Mouse (Mus musculus): ENCODE measurements around the gene Socs4. TPM values are rescaled to one million over a fixed set of nuclear protein-coding genes. Genes with fewer than 3 reads are reported as not detected.

The Socs4 gene
- polyA plus RNA-seq, 1 experiment from 2014 or later = 5.8 TPM

- peak overlapping the region; percentile 57; the same call in 1 of the 2 replicates for H3K27ac ChIP-seq (ENCODE audit: low read depth, low read length)
- DNase-seq (ENCODE audit: low spot score, missing footprints) (peak; percentile 91), ATAC-seq (ENCODE audit: low FRiP score) (peak; percentile 33; the same call in 1 of the 2 replicates)
- peak overlapping the region; percentile 67 for H3K4me3 ChIP-seq (ENCODE audit: low read depth, low read length)
- 3% methylated on average over 22 of the region's 22 CpGs for WGBS
- no peaks in the 10 kb centered on the region for H3K9me3 ChIP-seq (ENCODE audit: control insufficient read depth, low read length)
- no peaks in the 10 kb centered on the region for H3K27me3 ChIP-seq (ENCODE audit: control insufficient read depth, insufficient read depth, low read length)
- no peaks in the 10 kb centered on the region; the same call in 1 of the 2 replicates for H3K36me3 ChIP-seq (ENCODE audit: control insufficient read depth, insufficient read depth, low read length)
- peaks cover 3% of the 10 kb centered on the region for H3K4me1 ChIP-seq (ENCODE audit: control insufficient read depth, insufficient read depth, low read length)
- H3K4me2 ChIP-seq = peak overlapping the region; percentile 65
- H3K9ac ChIP-seq (ENCODE audit: low read length) = peak overlapping the region; percentile 76
Observed at GRCm38 (mm10) chr14:47276036-47276603, 611 bp upstream of the Socs4 start.

DNA sequence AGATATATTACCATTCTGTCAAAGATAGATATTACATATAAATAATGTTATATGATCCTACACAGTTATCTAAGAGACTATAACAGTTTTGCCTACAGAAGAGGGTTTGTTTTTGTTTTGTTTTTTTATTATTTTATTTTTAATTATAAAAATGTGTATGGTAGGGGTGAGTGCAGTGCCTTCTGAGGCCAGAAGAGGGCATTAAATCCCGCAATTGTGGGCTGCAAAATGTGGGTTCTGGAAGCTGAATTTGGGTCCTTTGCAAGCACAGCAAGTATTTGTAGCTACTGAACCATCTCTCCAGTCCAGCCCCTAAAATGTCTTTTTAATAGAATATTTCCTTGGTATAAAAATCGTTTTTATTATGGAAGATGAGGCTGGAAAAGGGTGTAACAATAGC is 2.3 kb downstream of the Socs4 start:
- WGBS = 78% methylated on average over 2 of the region's 2 CpGs
- no peak overlapping the region for H3K27ac ChIP-seq (ENCODE audit: low read depth, low read length)
- no peaks in the 10 kb centered on the region for H3K36me3 ChIP-seq (ENCODE audit: control insufficient read depth, insufficient read depth, low read length)
- ATAC-seq (ENCODE audit: low FRiP score) = no peak
- peaks cover 3% of the 10 kb centered on the region for H3K4me1 ChIP-seq (ENCODE audit: control insufficient read depth, insufficient read depth, low read length)
- no peaks in the 10 kb centered on the region for H3K9me3 ChIP-seq (ENCODE audit: control insufficient read depth, low read length)
- no peak for DNase-seq (ENCODE audit: low spot score, missing footprints)
- no peak overlapping the region for H3K4me2 ChIP-seq
- no peak overlapping the region for H3K9ac ChIP-seq (ENCODE audit: low read length)
- H3K4me3 ChIP-seq (ENCODE audit: low read depth, low read length) = no peak overlapping the region
- H3K27me3 ChIP-seq (ENCODE audit: control insufficient read depth, insufficient read depth, low read length) = no peaks in the 10 kb centered on the region

GRCm38 (mm10) chr14:47281535-47281934 is 4.8 kb downstream of the Socs4 start:
- ATAC-seq (ENCODE audit: low FRiP score) = no peak
- WGBS = 94% methylated on average over 4 of the region's 4 CpGs

GRCm38 (mm10) chr14:47283568-47283967 is 6.8 kb downstream of the Socs4 start:
- Histone ChIP-seq H3K9me3 (ENCODE audit: control insufficient read depth, low read length) (no peaks in the 10 kb centered on the region), H3K36me3 (ENCODE audit: control insufficient read depth, insufficient read depth, low read length) (no peaks in the 10 kb centered on the region), H3K4me3 (ENCODE audit: low read depth, low read length) (no peak overlapping the region), H3K27ac (ENCODE audit: low read depth, low read length) (no peak overlapping the region), H3K27me3 (ENCODE audit: control insufficient read depth, insufficient read depth, low read length) (no peaks in the 10 kb centered on the region), H3K4me1 (ENCODE audit: control insufficient read depth, insufficient read depth, low read length) (no peaks in the 10 kb centered on the region), H3K9ac (ENCODE audit: low read length) (no peak overlapping the region), H3K4me2 (no peak overlapping the region)
- 95% methylated on average over 7 of the region's 7 CpGs for WGBS
- ATAC-seq (ENCODE audit: low FRiP score) = no peak
- no peak for DNase-seq (ENCODE audit: low spot score, missing footprints)

More at GRCm38 (mm10) chr14:47281535-47281934, 4.8 kb downstream of the Socs4 start:
- DNase-seq (ENCODE audit: low spot score, missing footprints) = peak; percentile 51
- Histone ChIP-seq H3K4me3 (ENCODE audit: low read depth, low read length) (no peak overlapping the region), H3K4me1 (ENCODE audit: control insufficient read depth, insufficient read depth, low read length) (peaks cover 3% of the 10 kb centered on the region), H3K27me3 (ENCODE audit: control insufficient read depth, insufficient read depth, low read length) (no peaks in the 10 kb centered on the region), H3K9ac (ENCODE audit: low read length) (no peak overlapping the region), H3K27ac (ENCODE audit: low read depth, low read length) (no peak overlapping the region), H3K9me3 (ENCODE audit: control insufficient read depth, low read length) (no peaks in the 10 kb centered on the region), H3K4me2 (no peak overlapping the region), H3K36me3 (ENCODE audit: control insufficient read depth, insufficient read depth, low read length) (no peaks in the 10 kb centered on the region)

DNA sequence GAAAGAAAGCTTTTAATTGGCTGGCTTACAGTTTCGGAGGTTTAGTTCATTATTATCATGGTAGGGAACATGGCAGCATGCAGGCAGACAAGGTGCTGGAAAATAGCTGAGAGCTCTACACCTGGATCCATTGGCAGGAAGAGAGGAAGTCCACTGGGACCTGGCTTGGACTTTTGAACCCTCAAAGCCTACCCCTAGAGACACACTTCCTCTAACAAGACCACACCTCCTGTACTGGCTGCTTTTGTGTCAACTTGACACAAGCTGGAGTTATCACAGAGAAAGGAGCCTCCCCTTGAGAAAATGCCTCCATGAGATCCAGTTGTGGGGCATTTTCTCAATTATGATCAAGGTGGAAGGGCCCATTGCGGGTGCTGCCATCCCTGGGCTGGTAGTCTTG is 8.5 kb downstream of the Socs4 start:
- Histone ChIP-seq H3K9me3 (ENCODE audit: control insufficient read depth, low read length) (no peaks in the 10 kb centered on the region), H3K9ac (ENCODE audit: low read length) (no peak overlapping the region)
- 91% methylated on average over 2 of the region's 2 CpGs for WGBS

DNA sequence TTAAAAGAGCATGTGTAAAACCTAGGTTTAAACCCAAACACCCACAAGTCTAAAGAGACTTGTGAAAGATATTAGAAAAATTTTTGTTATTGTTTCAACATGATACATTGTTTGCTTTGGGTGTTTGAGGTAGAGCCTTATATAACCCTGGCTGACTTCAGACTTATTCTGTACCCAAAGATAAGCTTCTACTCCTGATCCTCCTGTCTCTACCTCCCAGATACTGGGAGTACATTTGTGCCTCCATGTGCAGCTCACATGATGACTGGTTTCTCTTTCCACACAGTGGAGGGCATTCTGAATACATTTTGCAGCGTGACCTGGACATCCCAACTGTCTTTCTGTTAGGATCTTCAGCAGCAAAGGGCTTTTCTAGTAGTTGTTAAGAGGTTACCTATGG is 9.5 kb downstream of the Socs4 start:
- Histone ChIP-seq H3K4me3 (ENCODE audit: low read depth, low read length) (no peak overlapping the region), H3K4me2 (no peak overlapping the region), H3K27me3 (ENCODE audit: control insufficient read depth, insufficient read depth, low read length) (no peaks in the 10 kb centered on the region), H3K4me1 (ENCODE audit: control insufficient read depth, insufficient read depth, low read length) (no peaks in the 10 kb centered on the region), H3K36me3 (ENCODE audit: control insufficient read depth, insufficient read depth, low read length) (no peaks in the 10 kb centered on the region; the same call in 1 of the 2 replicates), H3K27ac (ENCODE audit: low read depth, low read length) (no peak overlapping the region), H3K9me3 (ENCODE audit: control insufficient read depth, low read length) (no peaks in the 10 kb centered on the region), H3K9ac (ENCODE audit: low read length) (no peak overlapping the region)
- 91% methylated on average over 1 of the region's 1 CpGs for WGBS
- ATAC-seq (ENCODE audit: low FRiP score) (no peak), DNase-seq (ENCODE audit: low spot score, missing footprints) (no peak)

More for the DNA sequence above, 8.5 kb downstream of the Socs4 start:
- no peak for ATAC-seq (ENCODE audit: low FRiP score)
- no peaks in the 10 kb centered on the region for H3K27me3 ChIP-seq (ENCODE audit: control insufficient read depth, insufficient read depth, low read length)
- H3K4me2 ChIP-seq = no peak overlapping the region
- no peak overlapping the region for H3K4me3 ChIP-seq (ENCODE audit: low read depth, low read length)
- no peak overlapping the region for H3K27ac ChIP-seq (ENCODE audit: low read depth, low read length)
- peak; percentile 31 for DNase-seq (ENCODE audit: low spot score, missing footprints)
- H3K36me3 ChIP-seq (ENCODE audit: control insufficient read depth, insufficient read depth, low read length) = no peaks in the 10 kb centered on the region
- no peaks in the 10 kb centered on the region for H3K4me1 ChIP-seq (ENCODE audit: control insufficient read depth, insufficient read depth, low read length)

- Histone ChIP-seq H3K36me3 (ENCODE audit: control insufficient read depth, insufficient read depth, low read length) (no peaks in the 10 kb centered on the region; the same call in 1 of the 2 replicates), H3K4me1 (ENCODE audit: control insufficient read depth, insufficient read depth, low read length) (no peaks in the 10 kb centered on the region), H3K27me3 (ENCODE audit: control insufficient read depth, insufficient read depth, low read length) (no peaks in the 10 kb centered on the region), H3K4me3 (ENCODE audit: low read depth, low read length) (no peak overlapping the region), H3K4me2 (no peak overlapping the region), H3K9ac (ENCODE audit: low read length) (no peak overlapping the region), H3K9me3 (ENCODE audit: control insufficient read depth, low read length) (no peaks in the 10 kb centered on the region), H3K27ac (ENCODE audit: low read depth, low read length) (no peak overlapping the region)
- DNase-seq (ENCODE audit: low spot score, missing footprints) (no peak), ATAC-seq (ENCODE audit: low FRiP score) (no peak)
- 82% methylated on average over 5 of the region's 5 CpGs for WGBS
Observed at GRCm38 (mm10) chr14:47287021-47287420, 10.3 kb downstream of the Socs4 start.

- H3K27ac ChIP-seq (ENCODE audit: low read depth, low read length) = no peak overlapping the region
- no peak for DNase-seq (ENCODE audit: low spot score, missing footprints)
- H3K4me1 ChIP-seq (ENCODE audit: control insufficient read depth, insufficient read depth, low read length) = no peaks in the 10 kb centered on the region
- WGBS = 91% methylated on average over 1 of the region's 1 CpGs
- ATAC-seq (ENCODE audit: low FRiP score) = no peak
- H3K9me3 ChIP-seq (ENCODE audit: control insufficient read depth, low read length) = no peaks in the 10 kb centered on the region
- H3K4me3 ChIP-seq (ENCODE audit: low read depth, low read length) = no peak overlapping the region
- no peaks in the 10 kb centered on the region for H3K27me3 ChIP-seq (ENCODE audit: control insufficient read depth, insufficient read depth, low read length)
- H3K9ac ChIP-seq (ENCODE audit: low read length) = no peak overlapping the region
- no peak overlapping the region for H3K4me2 ChIP-seq
- no peaks in the 10 kb centered on the region; the same call in 1 of the 2 replicates for H3K36me3 ChIP-seq (ENCODE audit: control insufficient read depth, insufficient read depth, low read length)
Observed at GRCm38 (mm10) chr14:47291772-47292171, 15.0 kb downstream of the Socs4 start.

DNA sequence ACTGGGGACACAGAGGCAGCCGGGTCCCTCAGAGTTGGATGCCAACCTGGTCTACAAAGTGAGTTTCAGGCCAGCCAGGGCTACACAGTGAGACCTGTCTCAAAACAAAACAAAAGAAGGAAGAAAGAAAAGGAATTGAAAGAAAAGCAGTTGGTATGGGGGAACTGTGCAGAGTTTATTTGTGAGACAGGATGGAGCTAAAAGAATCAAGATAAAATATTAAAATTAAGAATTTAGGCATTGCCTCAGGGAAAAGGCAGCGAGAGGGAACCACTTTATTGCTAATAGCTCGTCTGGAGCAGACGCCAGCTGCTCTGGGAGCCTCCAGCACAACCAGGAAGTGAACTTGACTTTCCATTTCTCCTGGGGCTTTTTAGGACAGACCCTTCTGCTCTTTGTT is 17.4 kb downstream of the Socs4 start:
- Histone ChIP-seq H3K4me3 (ENCODE audit: low read depth, low read length) (no peak overlapping the region), H3K36me3 (ENCODE audit: control insufficient read depth, insufficient read depth, low read length) (no peaks in the 10 kb centered on the region; the same call in 1 of the 2 replicates), H3K9me3 (ENCODE audit: control insufficient read depth, low read length) (no peaks in the 10 kb centered on the region), H3K27ac (ENCODE audit: low read depth, low read length) (no peak overlapping the region), H3K9ac (ENCODE audit: low read length) (no peak overlapping the region), H3K27me3 (ENCODE audit: control insufficient read depth, insufficient read depth, low read length) (no peaks in the 10 kb centered on the region), H3K4me1 (ENCODE audit: control insufficient read depth, insufficient read depth, low read length) (no peaks in the 10 kb centered on the region), H3K4me2 (no peak overlapping the region)
- DNase-seq (ENCODE audit: low spot score, missing footprints) (no peak), ATAC-seq (ENCODE audit: low FRiP score) (no peak)
- 67% methylated on average over 4 of the region's 4 CpGs for WGBS

All from midbrain, embryonic 11.5 days (tissue).